Mouse (Mus musculus) brain, adult 2 months (tissue): ENCODE results near the gene Tlcd1.
"Not testable (repeated sequence)": the region's sequence is repeated elsewhere in the genome, so short reads cannot be mapped to it uniquely, and the experiment has no call there.

Experiments
- DNase-seq: peaks from one replicate; pipeline ENCODE4 v3.0.0; 2011; ENCODE audit warnings: low read depth, low spot score

The Tlcd1 gene

GRCm38 (mm10) chr11:78177437-78177836, 926 bp downstream of the Tlcd1 start:
- DNase-seq = no peak

DNA sequence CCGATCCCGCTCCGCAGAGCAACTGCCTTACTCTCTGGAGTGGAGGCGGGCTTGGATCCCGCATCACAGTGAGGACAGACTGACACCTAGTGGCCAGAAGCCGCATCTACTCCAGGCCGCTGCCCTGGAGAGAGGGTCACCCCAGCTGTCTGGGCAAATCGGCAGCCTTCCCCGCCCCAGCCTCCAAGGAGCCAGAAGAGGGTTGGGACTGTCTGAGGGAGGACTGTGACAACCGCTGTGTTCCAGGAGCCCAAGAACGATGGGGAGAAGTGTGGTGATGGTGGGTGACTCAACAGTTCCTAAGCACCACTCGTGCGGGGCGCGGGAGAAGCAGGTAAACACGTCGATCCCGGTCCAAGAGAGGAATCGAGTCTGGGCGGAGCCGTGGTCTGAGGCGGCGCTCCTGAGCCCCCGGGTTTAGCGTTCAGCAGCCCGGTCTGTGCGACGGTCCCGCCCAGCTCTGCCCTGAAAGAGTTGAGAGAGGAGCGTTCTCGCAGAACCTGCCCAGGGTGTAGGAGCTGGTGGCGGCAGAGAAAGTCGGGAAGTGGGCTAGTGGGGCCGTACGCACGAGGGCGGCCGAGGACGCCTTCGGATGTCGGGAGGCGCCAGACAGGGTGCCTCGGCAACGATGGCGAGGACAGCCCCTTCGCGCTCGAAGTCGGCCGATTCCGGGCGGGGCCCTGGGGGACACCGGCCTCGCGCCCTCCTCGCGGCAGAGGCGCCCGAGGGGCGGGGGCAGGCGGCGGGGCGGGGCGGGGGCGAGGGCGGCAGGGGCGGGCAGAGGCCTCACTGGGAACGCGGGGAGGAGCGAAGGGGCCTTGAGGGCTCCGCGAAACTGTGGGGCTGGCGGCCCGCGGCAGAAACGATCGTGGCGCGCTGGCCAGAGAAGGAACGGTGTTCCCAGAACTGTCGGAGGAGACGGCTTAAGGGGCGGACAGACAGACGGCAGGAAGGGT, 1.7 kb downstream of the Tlcd1 start:
- peak; percentile 94 for DNase-seq

GRCm38 (mm10) chr11:78178859-78179437, 2.4 kb downstream of the Tlcd1 start:
- DNase-seq = peak; percentile 77

GRCm38 (mm10) chr11:78179438-78179999, 3.0 kb downstream of the Tlcd1 start:
- DNase-seq = no peak

DNA sequence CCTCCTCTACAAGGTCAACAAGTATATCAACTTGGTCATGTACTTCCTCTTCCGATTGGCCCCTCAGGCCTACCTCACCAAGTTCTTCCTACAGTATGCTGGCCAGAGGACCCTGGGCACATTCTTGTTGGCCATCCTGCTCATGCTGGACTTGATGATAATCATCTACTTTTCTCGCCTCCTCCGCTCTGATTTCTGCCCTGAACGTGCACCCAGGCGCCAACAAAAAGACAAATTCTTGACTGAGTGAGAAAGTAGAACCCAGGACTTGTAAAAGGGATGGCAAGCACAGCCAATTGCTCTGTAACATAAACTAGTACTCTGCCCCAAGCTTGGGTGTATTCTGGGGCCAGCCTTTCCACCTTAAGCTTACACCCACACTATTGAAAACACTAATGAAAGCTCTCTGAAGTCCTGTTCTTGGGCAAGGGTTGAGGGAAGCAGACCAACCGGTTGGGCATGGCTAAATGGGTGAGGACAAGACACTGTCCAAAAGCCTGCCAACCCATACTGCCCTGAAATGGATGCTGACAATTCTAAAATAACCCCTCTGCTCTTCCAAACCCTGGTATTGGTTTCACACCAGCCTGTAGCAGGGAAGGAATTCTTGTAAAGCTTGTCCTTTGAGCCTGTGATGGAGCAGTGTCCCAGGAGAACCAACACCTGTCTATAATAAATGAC, 3.7 kb downstream of the Tlcd1 start:
- DNase-seq = no peak

DNA sequence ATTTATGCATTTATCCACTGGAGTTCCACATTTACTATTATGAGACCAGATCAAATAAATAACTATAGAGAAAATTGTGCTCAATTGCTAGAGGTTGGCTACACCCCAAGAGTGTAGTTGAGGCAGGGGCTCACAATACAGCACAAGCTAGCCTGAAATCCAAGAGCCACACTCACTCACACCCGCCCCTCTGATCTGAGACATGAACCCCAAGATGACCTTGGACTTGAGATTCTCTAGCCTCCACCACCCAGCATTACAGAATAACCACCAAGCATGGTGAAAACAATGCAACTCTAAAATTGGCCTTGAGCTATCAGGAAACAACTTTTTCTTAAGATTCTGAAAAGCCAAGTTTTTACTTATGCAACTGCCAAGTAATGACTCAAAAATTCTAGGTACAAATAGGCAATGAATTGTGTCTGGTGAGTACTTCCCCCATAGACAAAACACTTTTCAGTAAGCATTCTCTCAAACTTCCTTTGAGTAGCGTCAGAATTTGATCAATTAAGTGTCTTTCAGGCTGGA, 5.4 kb downstream of the Tlcd1 start:
- no peak for DNase-seq

- no peak for DNase-seq
Measured at GRCm38 (mm10) chr11:78182450-78182849, 5.9 kb downstream of the Tlcd1 start.

- peak; percentile 97 for DNase-seq
Measured at GRCm38 (mm10) chr11:78182961-78183844, 6.7 kb downstream of the Tlcd1 start, which contains the start of gene Rpl23a. Gene Rpl23a, minus strand, starts transcription at chr11:78183584.

GRCm38 (mm10) chr11:78183884-78184514, 7.5 kb downstream of the Tlcd1 start:
- no peak for DNase-seq

DNA sequence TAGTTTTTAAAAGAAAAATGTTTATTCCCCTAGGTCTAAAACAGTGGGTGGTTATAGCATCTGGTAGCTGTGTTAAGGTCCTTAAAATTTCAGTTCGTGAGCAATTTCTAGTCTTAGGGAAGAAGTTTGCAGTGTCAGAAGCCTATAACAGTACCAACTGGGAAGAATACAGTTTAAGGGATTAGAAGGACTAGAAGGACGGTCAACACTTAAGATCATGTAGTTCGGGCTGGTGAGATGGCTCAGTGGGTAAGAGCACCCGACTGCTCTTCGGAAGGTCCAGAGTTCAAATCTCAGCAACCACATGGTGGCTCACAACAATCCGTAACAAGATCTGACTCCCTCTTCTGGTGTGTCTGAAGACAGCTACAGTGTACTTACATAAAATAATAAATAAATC, 8.2 kb downstream of the Tlcd1 start:
- not testable (repeated sequence) for DNase-seq

DNA sequence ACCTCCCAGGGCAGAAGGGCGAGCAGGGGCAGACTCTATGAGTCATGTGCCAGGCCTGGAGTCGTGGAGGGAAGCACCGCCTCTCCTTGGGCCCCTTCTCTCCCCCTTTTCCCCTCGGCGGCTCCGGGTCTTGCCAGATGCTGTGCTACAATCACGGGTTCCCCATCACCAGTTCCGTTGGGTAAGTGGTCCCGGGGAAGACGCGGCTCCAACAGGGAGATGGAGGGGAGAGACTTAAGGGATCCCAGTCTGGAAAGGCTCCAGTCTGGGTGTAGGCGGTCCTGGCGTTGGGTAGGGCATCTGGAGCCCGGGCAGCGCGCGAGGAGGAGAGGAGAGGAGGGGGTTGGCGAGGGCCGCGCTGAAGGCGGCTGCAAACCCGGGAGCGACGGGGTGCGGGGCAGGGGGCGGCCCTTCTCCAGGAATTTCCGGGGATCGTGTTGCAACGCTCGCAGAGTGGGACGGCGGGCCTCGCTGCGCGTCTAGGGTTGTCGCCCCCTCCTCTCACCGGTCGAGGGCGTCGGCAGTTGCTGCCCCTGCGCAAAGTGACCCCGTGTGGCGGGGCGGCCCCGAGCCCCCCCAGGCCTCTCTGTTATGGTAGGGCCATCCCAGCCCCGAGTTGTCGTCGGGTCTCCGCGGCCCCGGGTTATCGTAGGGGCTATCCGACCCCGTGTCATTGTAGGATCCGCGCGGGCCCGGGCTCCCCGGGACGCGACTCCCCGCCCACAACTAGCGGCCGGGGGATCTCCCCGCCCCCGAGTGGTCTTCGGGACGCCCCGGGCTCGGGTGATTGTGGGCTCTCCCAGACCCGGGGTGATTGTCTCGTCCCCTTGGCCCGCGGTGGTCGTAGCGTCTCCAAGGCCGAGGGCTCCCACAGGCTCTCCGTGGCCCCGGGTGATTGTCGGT, 12.1 kb downstream of the Tlcd1 start, which contains the start of gene Rab34:
Gene Rab34, plus strand, starts transcription at position 100 of the 903 bp plus-strand sequence.
- peak; percentile 67 for DNase-seq

DNA sequence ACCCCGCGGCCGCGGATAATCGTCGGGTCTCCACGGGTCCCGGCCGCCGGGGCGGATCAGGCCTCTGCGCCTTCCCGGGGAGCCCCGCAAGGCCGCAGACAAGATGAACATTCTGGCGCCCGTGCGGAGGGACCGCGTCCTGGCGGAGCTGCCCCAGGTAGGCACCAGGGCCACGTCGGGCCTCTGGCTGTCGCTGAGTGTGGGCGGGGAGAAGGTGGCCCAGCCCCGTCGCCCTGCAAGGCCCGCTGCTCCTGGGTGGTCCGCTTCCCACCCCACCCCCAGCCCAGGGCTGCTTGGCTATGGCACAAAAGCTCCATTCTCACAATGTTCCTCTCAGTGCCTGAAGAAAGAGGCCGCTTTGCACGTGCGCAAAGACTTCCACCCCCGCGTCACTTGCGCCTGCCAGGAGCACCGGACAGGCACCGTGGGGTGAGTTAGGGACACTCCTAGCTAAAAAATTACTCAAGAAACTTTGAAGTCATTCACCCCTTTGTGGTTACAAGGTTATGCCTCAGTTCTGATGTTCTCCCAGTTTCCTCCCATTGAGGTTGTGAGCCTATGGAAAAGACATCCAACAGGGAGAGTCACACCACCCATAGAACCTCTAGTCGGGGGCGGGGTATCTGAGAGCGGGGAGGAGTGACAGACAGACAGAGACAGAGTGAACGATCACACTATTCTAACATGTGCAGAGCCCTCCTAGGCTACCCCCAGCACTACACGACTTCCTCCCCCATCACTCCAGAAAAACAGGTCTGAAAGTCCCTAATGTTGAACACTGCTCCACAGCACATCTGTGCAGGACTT, 12.9 kb downstream of the Tlcd1 start:
- peak; percentile 73 for DNase-seq

DNA sequence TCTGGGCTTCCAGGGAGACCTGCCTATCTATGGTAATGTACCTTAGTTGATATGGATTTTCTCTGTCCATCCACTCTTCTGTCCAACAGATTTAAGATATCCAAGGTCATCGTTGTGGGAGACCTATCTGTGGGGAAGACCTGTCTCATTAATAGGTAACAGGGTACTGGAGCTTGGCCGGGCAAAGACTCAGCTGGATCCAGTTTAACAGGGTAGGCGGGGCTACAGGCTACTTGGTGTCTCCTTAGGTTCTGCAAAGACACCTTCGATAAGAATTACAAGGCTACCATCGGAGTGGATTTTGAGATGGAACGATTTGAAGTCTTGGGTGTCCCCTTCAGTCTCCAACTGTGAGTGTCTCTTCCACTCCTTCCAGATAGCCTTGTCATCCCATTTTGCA, 13.5 kb downstream of the Tlcd1 start:
- DNase-seq = no peak

DNA sequence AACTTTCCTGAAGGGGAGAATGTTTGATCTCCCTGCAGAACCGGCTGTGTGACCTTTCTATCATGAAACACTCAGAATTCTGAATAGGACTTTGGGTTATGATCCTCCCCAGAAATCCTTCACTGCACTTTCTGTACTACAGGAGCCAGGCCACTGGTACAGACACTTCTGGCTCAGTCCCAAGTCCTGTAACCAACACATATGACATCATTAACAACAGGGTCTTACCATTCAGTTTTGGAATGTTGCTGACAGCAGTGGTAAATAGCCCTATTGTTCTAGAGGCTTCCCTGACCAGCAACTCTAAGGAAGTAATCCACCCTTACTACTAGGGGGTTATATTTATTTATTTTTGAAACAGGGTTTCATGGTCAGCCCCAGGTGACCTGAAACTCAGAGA, 16.6 kb downstream of the Tlcd1 start, which contains the start of gene Proca1:
Gene Proca1, plus strand, starts transcription at position 280 of the 400 bp plus-strand sequence.
- no peak for DNase-seq

DNA sequence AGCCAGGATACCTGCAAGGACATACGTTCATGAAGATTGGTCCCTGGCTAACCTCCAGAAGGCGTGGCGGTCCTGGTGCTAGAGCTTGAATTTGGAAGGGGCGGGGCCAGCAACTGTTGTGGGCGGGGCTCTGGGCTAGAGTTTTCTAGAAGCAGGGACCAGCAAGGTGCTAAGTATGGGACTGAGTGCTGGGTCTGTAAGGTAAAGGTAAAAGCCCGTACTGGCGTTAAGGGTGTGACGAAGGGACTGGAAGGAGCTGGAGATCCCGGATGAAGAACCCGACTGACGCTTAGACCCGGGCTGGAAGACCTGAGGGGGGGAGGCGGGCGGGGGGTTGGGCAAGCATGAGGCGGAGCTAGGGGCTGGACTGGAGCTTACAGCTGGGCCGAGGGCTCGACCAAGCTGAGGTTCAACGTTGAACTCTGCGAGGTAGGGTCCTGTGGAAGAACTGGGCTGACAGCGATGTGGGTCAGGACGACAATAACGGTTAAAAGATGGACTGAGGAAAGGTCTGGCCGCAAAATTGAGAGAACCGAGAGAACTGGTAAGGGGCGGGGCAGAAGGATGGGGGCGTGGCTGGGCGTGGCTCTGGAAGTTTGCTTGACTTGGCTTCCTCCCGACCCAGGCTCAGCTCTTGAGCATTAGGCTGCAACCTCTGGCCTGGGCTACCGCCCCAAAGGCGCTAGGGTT, 18.0 kb downstream of the Tlcd1 start:
- DNase-seq = no peak

DNA sequence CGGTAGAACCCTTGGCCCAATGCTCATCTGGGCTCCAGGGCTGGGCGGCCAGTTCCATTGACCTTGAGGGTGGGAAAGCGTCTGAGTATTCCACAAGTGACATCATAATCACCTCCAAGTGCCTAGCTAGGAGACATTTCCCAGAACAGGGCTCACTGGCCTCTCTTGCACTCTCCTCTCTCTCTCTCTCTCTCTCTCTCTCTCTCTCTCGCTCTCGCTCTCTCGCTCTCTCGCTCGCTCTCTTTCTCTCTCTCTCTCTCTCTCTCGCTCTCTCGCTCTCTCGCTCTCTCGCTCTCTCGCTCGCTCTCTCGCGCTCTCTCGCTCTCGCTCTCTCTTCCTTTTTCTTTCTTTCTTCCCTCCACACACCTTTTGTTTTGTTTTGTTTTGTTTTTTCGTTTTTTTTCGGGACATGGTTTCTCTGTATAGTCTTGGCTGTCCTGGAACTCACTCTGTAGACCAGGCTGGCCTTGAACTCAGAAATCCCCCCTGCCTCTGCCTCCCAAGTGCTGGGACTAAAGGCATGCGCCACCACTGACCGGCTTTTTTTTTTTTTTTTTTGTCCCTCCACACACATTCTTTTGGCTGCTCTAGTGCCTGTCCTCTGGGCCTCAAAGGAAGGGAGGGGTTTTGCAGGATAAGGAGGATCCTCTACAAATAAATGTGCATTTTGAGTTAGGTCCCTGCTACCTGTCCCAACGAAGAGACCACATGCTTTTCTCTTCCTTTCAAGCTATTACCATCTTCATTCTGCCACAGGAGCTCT, 18.8 kb downstream of the Tlcd1 start:
- no peak for DNase-seq

GRCm38 (mm10) chr11:78202372-78202771, 25.9 kb downstream of the Tlcd1 start:
- DNase-seq = no peak
